Mouse (Mus musculus) kidney, adult 10 weeks (tissue): ENCODE measurements around the gene Prps1. TPM values are rescaled to one million over a fixed set of nuclear protein-coding genes. Genes with fewer than 3 reads are reported as not detected.

Experiments
- polyA plus RNA-seq: library from polyadenylated mRNA; stranded (reverse); fragments of 350-450 nt; fragmentation: Illumina TruSeq; extraction: RNeasy Lipid Tissue Mini Kit (QIAGEN cat#74804); gene quantifications from one replicate; pipeline ENCODE4 v1.2.3, GENCODE M21; 2014; ENCODE audit warnings: low read depth, low replicate concordance

Gene Prps1
- 69.7 TPM for polyA plus RNA-seq

DNA sequence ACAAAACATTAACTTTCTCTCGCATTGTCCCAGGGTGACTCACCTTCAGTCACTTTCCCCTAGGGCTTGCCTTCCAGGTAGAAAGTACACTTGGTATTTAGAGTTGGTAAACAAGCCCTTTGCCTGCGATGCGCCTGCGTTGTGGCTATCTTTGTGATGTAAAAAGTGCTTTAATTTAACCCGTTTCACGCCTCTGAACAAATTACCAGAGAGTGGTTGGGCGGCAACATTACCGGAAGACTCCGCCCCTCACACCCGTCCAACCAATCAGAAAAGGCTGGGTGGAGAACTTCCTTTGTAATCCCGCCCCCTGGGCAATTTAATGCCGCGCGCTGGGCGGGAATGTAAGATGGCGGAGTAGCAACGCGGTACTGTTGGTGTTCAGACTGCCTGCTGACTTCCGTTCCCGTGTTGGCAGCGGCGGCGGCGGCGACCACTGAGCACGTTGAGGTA is at the start of gene Prps1:
Prps1 (plus strand) TSS at position 335 of the 453 bp plus-strand sequence.

Other genes starting within 250 kb of the Prps1 start
- 1.1 TPM for gene Frmpd3, start 114.3 kb upstream of the Prps1 start, polyA plus RNA-seq
- 47.2 TPM for gene Tsc22d3, start 144.0 kb downstream of the Prps1 start, polyA plus RNA-seq
- gene Mid2, start 208.0 kb downstream of the Prps1 start, polyA plus RNA-seq: 43.9 TPM